Mouse (Mus musculus) bone marrow macrophage, adult 2 months (primary cell): ENCODE measurements around the gene Mcm3. TPM values are rescaled to one million over a fixed set of nuclear protein-coding genes. Genes with fewer than 3 reads are reported as not detected.

Experiments used
- H3K27ac ChIP-seq: 2 replicates; pipeline ENCODE4 v1.5.1; 2012; ENCODE audit warnings: low read depth, low read length; ENCODE audit not compliant: insufficient read depth
- H3K4me1 ChIP-seq: 2 replicates; pipeline ENCODE4 v1.6.1; 2012; ENCODE audit warnings: low read length; ENCODE audit not compliant: control insufficient read depth, insufficient read depth
- H3K4me3 ChIP-seq: 2 replicates; pipeline ENCODE4 v1.5.1; 2012; ENCODE audit warnings: mild to moderate bottlenecking, low read length, moderate library complexity; ENCODE audit not compliant: insufficient read depth
- CTCF ChIP-seq: IDR thresholded peaks from 2 replicates; pipeline ENCODE4 v1.5.1; 2012; ENCODE audit warnings: low read depth, mild to moderate bottlenecking, low read length, moderate library complexity
- POLR2A ChIP-seq: IDR thresholded peaks from 2 replicates; pipeline ENCODE4 v1.6.1; 2012; ENCODE audit warnings: mild to moderate bottlenecking, low read depth, low read length, borderline replicate concordance
- polyA plus RNA-seq: library from polyadenylated mRNA; stranded (reverse); fragments of >200 nt; gene quantifications from 2 replicates; pipeline ENCODE4 v1.2.4, GENCODE M21; 2012; ENCODE audit not compliant: missing spikeins, insufficient read depth, insufficient read length

Gene Mcm3
- polyA plus RNA-seq, 1 experiment: 34.1 TPM

DNA sequence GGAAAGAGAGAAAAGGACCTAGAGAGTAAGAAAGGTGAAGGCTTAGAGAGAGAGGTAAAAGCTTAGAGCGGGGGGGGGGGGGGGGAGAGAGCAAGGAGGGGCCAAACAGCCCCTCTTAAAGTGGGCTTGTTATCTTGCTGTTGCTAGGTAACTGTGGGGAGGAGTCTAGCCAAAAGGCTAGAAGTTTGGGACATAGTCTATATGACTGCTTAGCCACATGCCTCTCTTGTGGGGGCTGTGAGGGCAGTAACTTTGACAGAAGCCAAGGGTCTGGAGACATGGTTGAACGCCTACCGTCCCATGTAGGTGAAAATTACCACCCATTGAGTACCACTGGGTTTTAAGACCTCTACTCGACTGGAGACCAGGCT lies 13.0 kb upstream of the Mcm3 start:
- no peak overlapping the region for H3K27ac ChIP-seq
- peaks cover 5% of the 10 kb centered on the region; the same call in 1 of the 2 replicates for H3K4me1 ChIP-seq
- no peak overlapping the region for H3K4me3 ChIP-seq
- TF ChIP-seq CTCF: no peak
- TF ChIP-seq POLR2A: no peak

DNA sequence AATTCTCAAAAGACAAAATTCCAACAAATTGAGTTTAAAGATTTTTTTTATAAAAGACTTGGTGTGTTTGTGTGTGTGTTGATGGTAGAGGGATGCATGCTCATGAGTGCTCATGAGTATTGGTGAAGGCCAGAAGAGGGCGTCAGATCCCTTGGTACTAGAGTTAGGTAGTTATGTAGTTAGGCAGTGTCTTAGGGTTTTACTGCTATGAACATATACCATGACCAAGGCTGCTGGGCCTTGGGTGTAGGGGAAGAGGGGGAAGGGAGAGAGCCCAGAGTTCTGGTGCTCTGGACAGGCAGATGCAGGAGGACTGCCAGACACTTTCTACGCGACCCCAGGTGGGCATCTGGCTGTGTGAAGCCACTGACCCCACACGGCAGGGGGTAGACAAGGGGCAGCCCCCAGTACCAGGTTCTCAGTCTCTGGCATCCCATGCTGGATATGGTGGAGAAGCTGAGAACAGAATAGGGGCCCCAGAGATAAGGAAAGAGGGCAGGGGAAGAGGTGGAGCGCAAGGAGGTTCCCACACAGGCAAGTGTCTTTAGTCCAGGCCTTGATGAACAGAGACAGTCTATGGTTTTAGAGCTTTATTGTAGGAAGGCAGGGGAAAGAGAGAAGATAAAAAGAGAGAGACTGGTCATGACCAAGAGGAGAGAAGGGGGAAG lies 12.5 kb upstream of the Mcm3 start:
- H3K4me3 ChIP-seq: no peak overlapping the region
- H3K4me1 ChIP-seq: peaks cover 5% of the 10 kb centered on the region; the same call in 1 of the 2 replicates
- H3K27ac ChIP-seq: no peak overlapping the region
- TF ChIP-seq POLR2A (no peak), CTCF (no peak)

DNA sequence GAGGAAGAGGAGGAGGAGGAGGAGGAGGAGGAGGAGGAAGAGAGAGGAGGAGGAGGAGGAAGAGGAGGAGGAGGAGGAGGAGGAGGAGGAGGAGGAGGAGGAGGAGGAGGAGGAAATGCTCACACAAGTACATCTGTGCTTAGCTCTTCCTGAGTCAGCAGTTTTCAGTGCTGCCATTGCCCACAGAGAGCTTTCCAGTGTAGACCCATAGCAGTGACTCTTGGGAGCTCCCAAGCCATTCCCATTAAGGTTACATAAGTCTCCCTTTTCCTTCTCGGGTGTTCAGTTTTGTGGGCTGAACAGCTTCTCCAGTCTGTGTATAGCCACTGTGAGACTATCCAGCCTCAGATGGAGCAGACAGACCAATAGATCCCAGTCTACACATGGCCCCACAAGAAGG lies 10.4 kb upstream of the Mcm3 start:
- no peak overlapping the region for H3K27ac ChIP-seq
- H3K4me1 ChIP-seq: peaks cover 5% of the 10 kb centered on the region; the same call in 1 of the 2 replicates
- no peak overlapping the region for H3K4me3 ChIP-seq
- TF ChIP-seq CTCF (no peak), POLR2A (no peak)

DNA sequence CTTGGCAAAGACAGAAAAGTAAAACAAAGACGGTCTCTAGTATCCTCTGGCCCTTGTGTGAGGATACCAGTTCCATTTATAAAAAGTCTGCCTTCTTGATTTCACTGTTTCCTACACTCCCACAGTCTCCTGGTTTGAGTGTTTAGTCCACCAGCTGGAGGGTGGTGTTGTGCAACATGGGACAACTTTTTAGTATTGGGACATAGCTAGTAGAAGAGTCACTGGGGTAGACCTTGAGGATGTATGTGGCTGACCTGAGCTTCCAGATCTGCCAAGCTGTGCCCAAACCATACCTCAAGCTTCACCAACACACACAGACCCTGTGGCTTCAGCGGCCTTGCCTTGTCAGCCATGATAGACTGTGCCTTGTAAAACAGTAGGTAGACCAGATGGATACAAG lies 7.9 kb upstream of the Mcm3 start:
- no peak for TF ChIP-seq CTCF
- TF ChIP-seq POLR2A: no peak

DNA sequence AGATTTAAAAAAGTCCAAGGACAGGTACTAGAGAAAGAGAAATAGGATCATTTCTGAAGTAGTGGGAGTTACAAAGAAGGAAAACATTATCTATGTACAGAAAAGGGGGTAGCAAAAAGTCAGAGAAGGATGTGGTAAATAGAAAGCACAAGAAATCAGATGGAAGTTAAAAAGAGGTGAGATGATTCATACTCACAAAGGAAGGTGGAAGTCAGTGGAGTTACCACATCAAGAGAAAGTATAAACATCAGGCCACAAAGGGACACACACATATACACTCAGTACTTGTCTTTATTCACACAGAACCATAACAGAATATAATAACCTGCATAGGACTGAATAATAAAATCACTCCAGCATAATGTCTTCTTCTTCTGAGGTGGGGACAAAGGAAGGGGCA lies 4.9 kb upstream of the Mcm3 start:
- TF ChIP-seq CTCF: no peak
- no peak for TF ChIP-seq POLR2A
- no peak overlapping the region for H3K4me3 ChIP-seq
- no peak overlapping the region for H3K27ac ChIP-seq
- H3K4me1 ChIP-seq: peaks cover 9% of the 10 kb centered on the region

More for the DNA sequence above, 7.9 kb upstream of the Mcm3 start:
- peaks cover 5% of the 10 kb centered on the region; the same call in 1 of the 2 replicates for H3K4me1 ChIP-seq
- no peak overlapping the region for H3K27ac ChIP-seq
- H3K4me3 ChIP-seq: no peak overlapping the region

DNA sequence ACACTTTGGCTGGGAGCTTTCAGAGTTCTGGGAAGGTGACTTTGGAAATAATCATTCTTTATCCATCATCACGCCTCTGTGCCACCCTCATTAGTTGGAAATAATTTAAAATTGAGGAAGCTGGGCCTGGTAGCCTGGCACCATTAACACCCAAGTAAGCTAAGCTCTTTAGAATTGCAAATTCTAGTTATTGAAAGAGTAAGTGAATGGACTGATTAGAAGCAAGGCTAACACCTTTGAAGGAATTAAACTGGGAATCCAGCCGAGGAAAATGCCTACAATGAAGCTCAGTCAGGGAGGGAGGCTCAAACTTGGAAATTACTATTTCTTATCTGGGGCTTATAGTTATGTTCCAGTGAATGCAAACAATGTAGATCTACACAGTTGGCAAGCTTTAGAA lies 3.8 kb upstream of the Mcm3 start:
- Histone ChIP-seq H3K4me3 (no peak overlapping the region), H3K27ac (no peak overlapping the region), H3K4me1 (peaks cover 4% of the 10 kb centered on the region; the same call in 1 of the 2 replicates)
- no peak for TF ChIP-seq POLR2A
- TF ChIP-seq CTCF: no peak

DNA sequence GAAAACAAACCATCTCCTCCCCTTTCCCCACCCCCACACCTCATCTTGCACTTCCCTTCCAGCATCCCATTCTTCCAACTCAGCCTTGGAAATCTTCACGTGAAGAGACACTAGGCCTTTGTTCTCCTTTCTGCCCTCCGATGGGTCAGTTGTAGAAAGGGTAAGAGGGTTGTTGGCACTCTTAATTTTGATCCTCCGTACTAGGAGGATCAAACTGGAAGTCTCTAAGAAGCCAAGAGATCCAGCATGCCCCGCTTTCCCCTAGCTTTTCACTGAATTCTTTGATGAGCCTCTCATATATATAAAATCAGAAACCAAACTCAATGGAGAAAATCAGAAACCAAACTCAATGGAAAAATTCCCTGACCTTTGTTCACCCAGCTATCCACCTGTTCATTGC lies 3.4 kb upstream of the Mcm3 start:
- TF ChIP-seq POLR2A (no peak), CTCF (no peak)
- no peak overlapping the region for H3K4me3 ChIP-seq
- H3K4me1 ChIP-seq: peaks cover 4% of the 10 kb centered on the region; the same call in 1 of the 2 replicates
- H3K27ac ChIP-seq: no peak overlapping the region

DNA sequence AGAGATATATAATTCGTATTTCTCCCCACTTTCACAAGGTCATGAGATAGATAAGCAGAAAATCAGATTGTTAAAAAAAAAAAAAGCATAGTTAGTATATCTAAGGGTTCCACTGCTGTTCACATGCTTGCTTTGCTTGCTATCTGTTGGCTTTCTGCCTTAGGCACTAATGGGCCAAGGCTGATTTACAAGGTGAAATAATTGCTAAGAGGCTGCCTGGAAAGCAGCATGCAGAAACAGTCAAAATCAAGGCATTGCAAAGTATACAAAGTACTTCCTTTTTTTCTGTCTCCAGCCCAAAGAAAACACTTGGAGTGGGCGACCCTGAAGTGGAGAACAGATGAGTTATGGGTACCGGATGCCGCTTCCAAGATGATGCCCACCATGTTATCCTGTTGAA lies 847 bp upstream of the Mcm3 start:
- H3K27ac ChIP-seq: no peak overlapping the region
- H3K4me1 ChIP-seq: peaks cover 12% of the 10 kb centered on the region
- no peak overlapping the region for H3K4me3 ChIP-seq
- TF ChIP-seq CTCF (no peak), POLR2A (no peak)

DNA sequence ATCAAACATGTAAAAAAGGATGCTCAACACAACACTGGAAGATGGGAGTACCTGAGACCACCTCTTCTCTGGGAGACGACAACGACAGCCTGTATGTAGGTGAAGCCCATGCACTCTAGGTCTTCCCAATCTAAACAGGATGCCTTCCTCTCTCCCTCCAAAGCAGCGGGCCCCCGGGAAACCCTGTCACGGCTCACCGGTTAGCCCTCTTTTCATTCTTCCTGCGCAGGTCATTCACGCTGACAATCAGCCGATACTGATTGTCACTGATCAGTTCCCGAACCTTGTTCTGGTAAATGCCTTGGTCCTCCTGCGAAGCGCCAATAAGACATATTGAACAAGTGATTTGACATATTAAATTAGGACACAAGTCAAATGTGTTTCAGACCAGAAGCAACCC lies 2.5 kb downstream of the Mcm3 start:
- no peak overlapping the region for H3K27ac ChIP-seq
- H3K4me1 ChIP-seq: peaks cover 12% of the 10 kb centered on the region
- TF ChIP-seq POLR2A (no peak), CTCF (no peak)
- H3K4me3 ChIP-seq: no peak overlapping the region

DNA sequence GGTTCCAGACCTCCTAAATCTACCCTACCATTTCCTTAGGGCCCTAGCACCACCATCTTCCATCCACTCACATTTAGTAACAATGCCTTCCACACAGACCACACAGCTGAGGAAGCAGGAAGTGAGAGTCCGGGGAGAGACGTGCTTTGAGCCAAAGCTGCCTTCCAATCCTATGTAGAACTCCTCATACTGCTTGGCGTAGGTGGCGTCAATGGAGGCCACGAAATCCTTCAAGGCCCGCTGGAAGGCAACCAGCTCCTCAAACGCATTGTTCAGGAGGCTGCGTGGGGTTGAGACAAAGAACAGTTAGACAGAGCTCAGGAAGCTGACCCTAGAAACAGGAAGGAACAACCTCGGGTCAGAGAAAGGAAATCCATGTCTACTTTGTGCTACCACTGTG lies 2.9 kb downstream of the Mcm3 start:
- TF ChIP-seq CTCF (no peak), POLR2A (no peak)
- no peak overlapping the region for H3K27ac ChIP-seq
- no peak overlapping the region for H3K4me3 ChIP-seq
- H3K4me1 ChIP-seq: peaks cover 12% of the 10 kb centered on the region

DNA sequence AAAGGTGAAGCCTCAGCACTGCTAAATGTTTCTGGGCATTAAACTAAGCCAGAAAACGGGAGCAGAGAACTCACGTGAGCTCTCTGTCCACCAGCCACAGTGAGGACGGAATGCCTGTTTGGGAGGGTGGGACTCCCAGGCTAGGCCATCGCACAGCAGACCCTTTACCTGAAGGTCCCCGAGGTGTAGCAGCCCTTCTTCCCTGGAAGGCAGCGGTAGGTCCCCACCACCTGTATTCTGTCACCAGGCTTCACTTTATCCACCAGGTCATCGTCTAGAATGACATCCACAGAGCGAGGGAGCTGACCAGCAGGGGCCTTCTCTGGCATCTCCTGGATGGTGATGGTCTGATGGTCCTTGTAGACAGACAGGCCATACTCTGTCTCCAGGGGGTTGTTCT lies 5.6 kb downstream of the Mcm3 start:
- H3K4me1 ChIP-seq: peaks cover 8% of the 10 kb centered on the region
- H3K27ac ChIP-seq: no peak overlapping the region
- no peak for TF ChIP-seq CTCF
- TF ChIP-seq POLR2A: no peak
- H3K4me3 ChIP-seq: no peak overlapping the region

DNA sequence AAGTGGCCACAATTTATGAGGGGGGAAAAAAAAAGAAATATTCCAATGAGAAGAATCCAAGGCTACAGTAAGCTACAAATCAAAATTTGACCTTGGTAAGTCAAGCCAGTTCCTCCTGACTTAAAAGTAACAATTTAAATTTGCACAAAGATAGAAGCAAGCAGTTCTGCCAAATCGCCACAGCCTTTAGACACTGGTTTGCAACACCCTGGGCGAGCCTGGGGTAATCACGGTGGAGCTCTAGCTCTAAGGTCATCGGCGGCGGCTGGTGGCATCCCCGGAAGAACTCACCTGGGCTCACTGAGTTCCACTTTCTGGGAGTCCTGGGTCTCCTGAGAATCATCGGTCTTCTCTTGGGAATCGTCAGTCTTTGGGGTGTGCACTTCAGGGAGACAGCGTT lies 15.6 kb downstream of the Mcm3 start:
- Histone ChIP-seq H3K27ac (no peak overlapping the region), H3K4me3 (no peak overlapping the region), H3K4me1 (no peaks in the 10 kb centered on the region)
- TF ChIP-seq CTCF: no peak
- no peak for TF ChIP-seq POLR2A
